In the genomic region with DNA sequence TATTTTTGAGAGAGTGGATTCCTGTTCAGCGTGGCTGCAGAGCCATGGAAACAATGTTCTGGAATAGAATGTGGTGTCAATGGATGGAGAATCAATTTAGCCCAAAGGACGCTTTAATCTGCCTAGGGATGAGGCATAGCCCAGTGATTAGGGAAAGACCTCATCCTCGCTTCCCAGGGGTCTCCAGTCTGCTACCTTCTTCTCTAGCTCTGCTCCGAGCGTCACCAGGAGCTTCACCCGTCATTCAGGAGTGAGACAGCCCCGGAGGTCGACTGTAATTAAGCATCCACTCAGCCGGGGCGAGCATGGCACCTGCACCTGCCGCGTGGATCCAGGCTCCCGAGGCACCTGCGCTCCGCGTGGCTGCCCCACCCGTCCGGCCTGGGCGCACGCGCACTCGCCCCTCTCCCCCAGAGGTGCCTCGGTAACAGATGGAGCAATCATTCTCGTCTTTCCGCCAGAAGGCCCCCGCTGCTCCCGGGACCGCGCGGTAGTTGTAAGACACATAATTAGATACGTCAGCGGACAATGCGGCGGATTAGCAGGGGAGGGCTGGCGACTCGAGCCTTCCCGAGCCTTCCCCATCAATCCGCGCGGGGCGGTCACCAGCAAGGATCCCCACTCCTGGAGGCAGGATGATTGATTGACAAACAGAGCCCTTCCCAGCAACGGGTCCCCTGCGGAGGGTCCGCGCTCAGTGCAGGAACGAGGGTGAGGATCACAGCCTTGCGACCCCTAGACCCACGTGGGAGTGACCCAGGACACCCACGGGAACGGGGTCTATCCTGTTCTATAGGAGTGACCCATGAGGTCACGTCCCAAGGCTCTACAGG, we compare ENCODE assay signal across 9 mouse cellular contexts.
DNase-seq lines count a peak whose midpoint lies in the region; ATAC-seq and TF ChIP-seq lines count a peak whose summit lies in the region.
"Had no signal": no experiment of that assay in that cellular context is flagged by ENCODE, and none has a peak within 500 bp of the region (broad histone marks: within the 10 kb centered on the region; RNA-seq: fewer than 3 reads in every experiment).

No protein-coding gene starts in this region.

- ATAC-seq in forebrain, embryonic 12.5 days (ENCODE audit: low FRiP score): peak; percentile 70
- ATAC-seq in hindbrain, embryonic 14.5 days (ENCODE audit: low FRiP score): peak; percentile 66
- peak; percentile 8; the same call in 1 of the 2 replicates for ATAC-seq in stomach, embryonic 14.5 days (ENCODE audit: insufficient number of reproducible peaks, insufficient read depth, low FRiP score, low read depth)

- TF ChIP-seq POLR2A in brain, embryonic 14.5 days (IDR thresholded peaks at IDR 0.05; ENCODE audit: borderline replicate concordance, extremely low read depth, insufficient read depth, insufficient read length, poor library complexity, severe bottlenecking): no peak

- TF ChIP-seq CTCF in gastrocnemius, adult 2 months (IDR thresholded peaks at IDR 0.05): no peak
- TF ChIP-seq CTCF in brain, embryonic 14.5 days (IDR thresholded peaks at IDR 0.05; ENCODE audit: borderline replicate concordance, extremely low read depth, insufficient read depth, insufficient read length): no peak

- no peaks in the 10 kb centered on the region for H3K36me3 ChIP-seq in forebrain, embryonic 12.5 days (replicated peaks)
- no peaks in the 10 kb centered on the region for H3K36me3 ChIP-seq in hindbrain, embryonic 14.5 days (replicated peaks; ENCODE audit: control insufficient read depth, insufficient read depth)
- H3K36me3 ChIP-seq in megakaryocyte, embryonic 14.5 days (replicated peaks; ENCODE audit: low read length): no peaks in the 10 kb centered on the region
- H3K36me3 ChIP-seq in stomach, embryonic 14.5 days (ENCODE audit: control insufficient read depth, insufficient read depth, low read length): no peaks in the 10 kb centered on the region

- peak overlapping the region; percentile 97 for H3K4me2 ChIP-seq in forebrain, embryonic 12.5 days
- peak overlapping the region; percentile 96 for H3K4me2 ChIP-seq in hindbrain, embryonic 14.5 days (replicated peaks)
- peak overlapping the region; percentile 99 for H3K4me2 ChIP-seq in stomach, embryonic 14.5 days (replicated peaks; ENCODE audit: low read depth, low read length)

- H3K9ac ChIP-seq in forebrain, embryonic 12.5 days: peak overlapping the region; percentile 71
- peak overlapping the region; percentile 66 for H3K9ac ChIP-seq in hindbrain, embryonic 14.5 days
- H3K9ac ChIP-seq in stomach, embryonic 14.5 days (replicated peaks; ENCODE audit: low read depth, low read length): peak overlapping the region; percentile 28; the same call in 1 of the 2 replicates

- DNase-seq in gastrocnemius, adult 2 months: peak; percentile 34
- no peak for DNase-seq in gastrocnemius, adult 8-10 months (ENCODE audit: low spot score in 2 of 2)
- DNase-seq in brain, embryonic 14.5 days (ENCODE audit: low read depth): peak; percentile 88
- peak; percentile 70 for DNase-seq in hindbrain, embryonic 14.5 days (ENCODE audit: low spot score)
- DNase-seq in left cerebral cortex, postnatal 14 days (ENCODE audit: low spot score in 2 of 2): peak; percentile 48 to 64

- peak overlapping the region; percentile 74 for H3K4me3 ChIP-seq in gastrocnemius, adult 2 months
- H3K4me3 ChIP-seq in forebrain, embryonic 12.5 days (replicated peaks): peak overlapping the region; percentile 47
- peak overlapping the region; percentile 46 for H3K4me3 ChIP-seq in hindbrain, embryonic 14.5 days (replicated peaks; ENCODE audit: low read length)
- H3K4me3 ChIP-seq in megakaryocyte, embryonic 14.5 days (replicated peaks): peak overlapping the region; percentile 90
- peak overlapping the region; percentile 44 for H3K4me3 ChIP-seq in stomach, embryonic 14.5 days (ENCODE audit: low read depth, low read length)

- WGBS in forebrain, embryonic 12.5 days: under 1% methylated on average over 51 of the region's 51 CpGs
- WGBS in hindbrain, embryonic 14.5 days: under 1% methylated on average over 51 of the region's 51 CpGs
- WGBS in stomach, embryonic 14.5 days: under 1% methylated on average over 51 of the region's 51 CpGs

- intact Hi-C loops in gastrocnemius, adult 2 months (cut with DNase I): loop anchor here (5.0 kb wide), 1 partner anchor 761 kb away; no protein-coding TSS in a partner anchor
- intact Hi-C loops in left cerebral cortex, postnatal 14 days (cut with DNase I): loop anchor here (5.0 kb wide), 1 partner anchor 276 kb away; the partner anchor contains the start of gene Rybp

- H3K27me3 ChIP-seq in forebrain, embryonic 12.5 days: peaks cover 45% of the 10 kb centered on the region
- peaks cover 18% of the 10 kb centered on the region; the same call in 1 of the 2 replicates for H3K27me3 ChIP-seq in hindbrain, embryonic 14.5 days (ENCODE audit: control insufficient read depth, insufficient read depth, low read length)
- H3K27me3 ChIP-seq in megakaryocyte, embryonic 14.5 days (replicated peaks): peaks cover 85% of the 10 kb centered on the region
- no peaks in the 10 kb centered on the region for H3K27me3 ChIP-seq in stomach, embryonic 14.5 days (ENCODE audit: control insufficient read depth, insufficient read depth, low read length)
- H3K27me3 ChIP-seq: CH12.LX had no signal

- peaks cover 32% of the 10 kb centered on the region for H3K4me1 ChIP-seq in forebrain, embryonic 12.5 days
- H3K4me1 ChIP-seq in hindbrain, embryonic 14.5 days (replicated peaks; ENCODE audit: control insufficient read depth, insufficient read depth, low read length): peaks cover 22% of the 10 kb centered on the region
- H3K4me1 ChIP-seq in megakaryocyte, embryonic 14.5 days: peaks cover 17% of the 10 kb centered on the region
- peaks cover 12% of the 10 kb centered on the region for H3K4me1 ChIP-seq in stomach, embryonic 14.5 days (ENCODE audit: control insufficient read depth, insufficient read depth, low read length)

- no peaks in the 10 kb centered on the region for H3K9me3 ChIP-seq in forebrain, embryonic 12.5 days
- no peaks in the 10 kb centered on the region for H3K9me3 ChIP-seq in hindbrain, embryonic 14.5 days (ENCODE audit: control insufficient read depth, low read length)
- no peaks in the 10 kb centered on the region for H3K9me3 ChIP-seq in megakaryocyte, embryonic 14.5 days
- no peaks in the 10 kb centered on the region for H3K9me3 ChIP-seq in stomach, embryonic 14.5 days (ENCODE audit: control insufficient read depth, low read depth, low read length)

- no peak overlapping the region for H3K27ac ChIP-seq in gastrocnemius, adult 2 months
- peak overlapping the region; percentile 81 for H3K27ac ChIP-seq in forebrain, embryonic 12.5 days
- peak overlapping the region; percentile 82 for H3K27ac ChIP-seq in hindbrain, embryonic 14.5 days
- H3K27ac ChIP-seq in stomach, embryonic 14.5 days (ENCODE audit: low read length): no peak overlapping the region

Comparison
In these comparisons a context has a peak if more than half of its experiments do, and no peak if none do; other contexts are left out.
1. DNase-seq: peak in gastrocnemius, adult 2 months (single experiment), brain, embryonic 14.5 days (single experiment), hindbrain, embryonic 14.5 days (single experiment) and left cerebral cortex, postnatal 14 days (2 of 2); none in gastrocnemius, adult 8-10 months (0 of 2).
2. H3K27ac ChIP-seq: peak in forebrain, embryonic 12.5 days (single experiment) and hindbrain, embryonic 14.5 days (single experiment); none in gastrocnemius, adult 2 months (single experiment) and stomach, embryonic 14.5 days (single experiment).
3. ATAC-seq: peak in every context shown above with its lines; median percentile 70 in forebrain, embryonic 12.5 days; 66 in hindbrain, embryonic 14.5 days; 8 in stomach, embryonic 14.5 days.
4. Peak in every context shown above with its lines, with median percentiles within 50 percentile points of each other: H3K4me3 ChIP-seq, H3K4me2 ChIP-seq and H3K9ac ChIP-seq.